Mouse (Mus musculus): ENCODE data around the gene Smchd1.
"Not testable (repeated sequence)": the region's sequence is repeated elsewhere in the genome, so short reads cannot be mapped to it uniquely, and the experiment has no call there.

Smchd1 gene

GRCm38 (mm10) chr17:71474762-71475704 lies at the start of gene Smchd1:
Gene Smchd1, minus strand, starts transcription at chr17:71475343.
- DNase-seq (ENCODE audit: low spot score in 2 of 2), result peak; percentile 87 to 94

GRCm38 (mm10) chr17:71510297-71510696 lies 35.2 kb upstream of the Smchd1 start:
- DNase-seq (ENCODE audit: low spot score in 2 of 2), result no peak

GRCm38 (mm10) chr17:71506832-71507231 lies 31.7 kb upstream of the Smchd1 start:
- DNase-seq (ENCODE audit: low spot score in 2 of 2), result no peak

- no peak for DNase-seq (ENCODE audit: low spot score in 2 of 2)
These were observed 20.6 kb upstream of the Smchd1 start for GRCm38 (mm10) chr17:71495784-71496183.

- peak in 1 of 2 experiments; percentile 15 for DNase-seq (ENCODE audit: low spot score in 2 of 2)
These were observed 16.2 kb upstream of the Smchd1 start for GRCm38 (mm10) chr17:71491332-71491686.

- no peak for DNase-seq (ENCODE audit: low spot score in 2 of 2)
These were observed 15.7 kb upstream of the Smchd1 start for GRCm38 (mm10) chr17:71490666-71491331.

- DNase-seq (ENCODE audit: low spot score in 2 of 2), result no peak
These were observed 14.7 kb upstream of the Smchd1 start for GRCm38 (mm10) chr17:71489703-71490461.

- peak in 1 of 2 experiments; percentile 19 for DNase-seq (ENCODE audit: low spot score in 2 of 2)
These were observed 11.2 kb upstream of the Smchd1 start for GRCm38 (mm10) chr17:71486231-71486851.

- peak; percentile 4 to 11 for DNase-seq (ENCODE audit: low spot score in 2 of 2)
These were observed 10.7 kb upstream of the Smchd1 start for GRCm38 (mm10) chr17:71485791-71486230.

GRCm38 (mm10) chr17:71484711-71485110 lies 9.6 kb upstream of the Smchd1 start:
- no peak for DNase-seq (ENCODE audit: low spot score in 2 of 2)

- DNase-seq (ENCODE audit: low spot score in 2 of 2), result no peak
These were observed 8.4 kb upstream of the Smchd1 start for GRCm38 (mm10) chr17:71483418-71484060.

- DNase-seq (ENCODE audit: low spot score in 2 of 2), result no peak
These were observed 4.3 kb upstream of the Smchd1 start for GRCm38 (mm10) chr17:71479381-71479901.

- no peak for DNase-seq (ENCODE audit: low spot score in 2 of 2)
These were observed 2.3 kb upstream of the Smchd1 start for GRCm38 (mm10) chr17:71477481-71477880.

GRCm38 (mm10) chr17:71476346-71477020 lies 1.3 kb upstream of the Smchd1 start:
- no peak for DNase-seq (ENCODE audit: low spot score in 2 of 2)

- peak; percentile 55 to 57 for DNase-seq (ENCODE audit: low spot score in 2 of 2)
These were observed 554 bp upstream of the Smchd1 start for GRCm38 (mm10) chr17:71475705-71476089.

- no peak for DNase-seq (ENCODE audit: low spot score in 2 of 2)
These were observed 1.0 kb downstream of the Smchd1 start for GRCm38 (mm10) chr17:71474128-71474527.

GRCm38 (mm10) chr17:71471261-71471660 lies 3.9 kb downstream of the Smchd1 start:
- no peak for DNase-seq (ENCODE audit: low spot score in 2 of 2)

GRCm38 (mm10) chr17:71460312-71460711 lies 14.8 kb downstream of the Smchd1 start:
- no peak for DNase-seq (ENCODE audit: low spot score in 2 of 2)

GRCm38 (mm10) chr17:71459818-71460217 lies 15.3 kb downstream of the Smchd1 start, which contains the start of gene Gm4707:
Gene Gm4707, minus strand, starts transcription at chr17:71459918.
- DNase-seq (ENCODE audit: low spot score in 2 of 2), result no peak

GRCm38 (mm10) chr17:71457361-71457760 lies 17.8 kb downstream of the Smchd1 start:
- DNase-seq (ENCODE audit: low spot score in 2 of 2), result not testable (repeated sequence)

All from urinary bladder, postnatal 36 days (tissue).